Mouse (Mus musculus) G1E (cell line): Measurements from ENCODE around the gene Yars.

Experiments
- CTCF ChIP-seq: IDR thresholded peaks from 2 replicates; pipeline ENCODE4 v1.5.1; 2012; ENCODE audit warnings: low read depth, low read length, inconsistent platforms, mixed read lengths
- GATA1 ChIP-seq: IDR thresholded peaks from 2 replicates; pipeline ENCODE4 v1.6.1; 2012; ENCODE audit warnings: borderline replicate concordance, low read length, inconsistent platforms, mixed read lengths
- POLR2AphosphoS5 ChIP-seq: IDR thresholded peaks from 2 replicates; pipeline ENCODE4 v1.6.1; 2012; ENCODE audit warnings: low read depth, low read length, inconsistent platforms; ENCODE audit not compliant: insufficient replicate concordance
- TAL1 ChIP-seq: conservative IDR thresholded peaks from 2 replicates; pipeline ENCODE4 v1.6.1; 2012; ENCODE audit warnings: low read depth, low read length, inconsistent platforms, mixed read lengths

DNA sequence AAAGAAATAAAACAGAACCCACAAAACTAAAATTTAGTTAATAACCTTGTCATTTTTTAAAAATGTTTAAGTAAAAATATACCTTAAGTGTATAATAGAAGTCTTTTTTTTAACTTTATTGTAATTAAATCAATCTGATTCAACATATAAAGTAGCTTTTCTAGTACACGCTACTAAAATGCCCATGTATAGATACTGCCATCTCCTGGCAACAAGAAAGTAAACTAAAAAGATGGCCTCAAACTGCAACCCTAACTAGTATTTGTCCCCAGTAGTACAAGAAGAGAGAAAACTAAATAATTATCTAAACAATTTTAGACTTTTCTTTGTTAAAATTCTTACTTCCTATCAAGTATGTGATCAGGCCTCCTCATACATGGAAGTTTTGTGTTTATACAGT is 10.0 kb upstream of the Yars start:
- no peak for TF ChIP-seq CTCF
- no peak for TF ChIP-seq GATA1
- TF ChIP-seq TAL1, result no peak
- TF ChIP-seq POLR2AphosphoS5, result no peak
